Mouse (Mus musculus) thymus, postnatal 4 days (tissue): ENCODE data around the gene Vmn1r206.
"Not testable (repeated sequence)": the region's sequence is repeated elsewhere in the genome, so short reads cannot be mapped to it uniquely, and the experiment has no call there.

Experiments used
- DNase-seq: peaks from one replicate; pipeline ENCODE4 v3.0.0; 2021

The Vmn1r206 gene

GRCm38 (mm10) chr13:22624151-22624550 is at the start of gene Vmn1r206:
Gene Vmn1r206, minus strand, starts transcription at chr13:22624251.
- not testable (repeated sequence) for DNase-seq

- DNase-seq, result no peak
Observed at GRCm38 (mm10) chr13:22592900-22593299, 31.2 kb downstream of the Vmn1r206 start, which contains the start of gene Vmn1r205. Gene Vmn1r205, minus strand, starts transcription at chr13:22593000.

- DNase-seq, result not testable (repeated sequence)
Observed at GRCm38 (mm10) chr13:22583336-22583735, 40.7 kb downstream of the Vmn1r206 start.

- not testable (repeated sequence) for DNase-seq
Observed at GRCm38 (mm10) chr13:22574911-22575310, 49.1 kb downstream of the Vmn1r206 start.
